Mouse (Mus musculus): ENCODE measurements around the gene Fam71f1. TPM values are rescaled to one million over a fixed set of nuclear protein-coding genes. Genes with fewer than 3 reads are reported as not detected.
"Not testable (repeated sequence)": the region's sequence is repeated elsewhere in the genome, so short reads cannot be mapped to it uniquely, and the experiment has no call there.

Gene Fam71f1
- total RNA-seq, 2 experiments from 2014 or later = not detected

DNA sequence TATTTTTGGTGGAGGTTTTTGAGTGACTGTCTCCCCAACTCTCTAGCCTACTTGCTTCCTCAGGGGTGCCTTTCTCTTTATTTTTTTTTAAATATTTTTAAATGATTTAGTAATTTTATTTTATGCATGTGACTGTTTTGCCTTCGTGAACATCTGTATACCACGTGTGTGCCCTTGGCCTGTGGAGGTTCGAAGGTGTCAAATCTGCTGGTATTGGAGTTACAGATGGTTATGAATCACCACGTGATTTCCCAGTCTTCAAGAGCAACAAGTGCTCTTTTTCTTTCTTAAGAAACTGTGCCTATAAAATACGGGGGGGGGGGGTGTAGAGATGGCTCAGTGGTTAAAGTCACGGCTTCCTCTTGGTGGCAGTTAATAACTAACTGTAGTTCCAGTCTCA is 2.6 kb downstream of the Fam71f1 start:
- intact Hi-C loops (cut with DNase I) = no loop called here
- DNase-seq (ENCODE audit: extremely low spot score in 1 of 2, low spot score in 2 of 2) = no peak

DNA sequence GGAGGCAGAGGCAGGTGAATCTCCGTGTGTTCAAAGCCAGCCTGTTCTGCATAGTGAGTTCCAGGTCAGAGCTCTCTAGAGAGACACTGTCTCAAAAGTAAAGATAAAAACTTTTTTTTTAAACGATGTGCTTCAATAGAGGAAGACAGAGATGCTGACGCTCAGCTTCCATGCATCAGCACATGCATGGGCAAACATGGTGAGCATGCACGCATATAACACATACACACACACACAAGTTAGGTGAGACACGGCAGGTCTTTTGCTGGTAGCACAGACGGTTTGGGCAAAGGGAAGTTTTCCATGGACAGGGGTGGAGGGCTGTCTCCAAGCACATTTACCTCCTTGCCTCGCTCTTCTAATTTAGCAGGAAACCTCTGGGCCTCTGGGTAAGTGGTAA is 3.2 kb downstream of the Fam71f1 start:
- no peak for DNase-seq (ENCODE audit: extremely low spot score in 1 of 2, low spot score in 2 of 2)
- intact Hi-C loops (cut with DNase I) = no loop called here

DNA sequence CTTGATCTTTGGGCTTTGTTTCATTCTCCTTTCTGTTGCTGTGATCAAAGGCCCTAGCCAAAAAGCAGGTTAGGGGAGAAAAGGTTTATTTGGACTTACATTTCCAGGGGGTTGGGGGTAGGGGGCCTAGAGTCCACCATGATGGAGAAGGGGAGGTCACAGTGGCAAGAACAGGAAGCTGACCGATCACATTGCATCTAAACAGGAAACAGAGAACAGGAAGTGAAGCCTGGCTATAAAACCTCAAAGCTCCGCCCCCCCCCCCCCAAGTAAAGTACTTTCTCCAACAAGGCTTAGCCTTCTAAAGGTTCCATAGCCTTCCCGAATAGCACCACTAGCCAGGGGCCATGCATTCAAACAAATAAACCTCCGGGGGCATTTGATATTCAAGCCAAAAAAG is 3.8 kb downstream of the Fam71f1 start:
- DNase-seq (ENCODE audit: extremely low spot score in 1 of 2, low spot score in 2 of 2) = no peak
- intact Hi-C loops (cut with DNase I) = no loop called here

DNA sequence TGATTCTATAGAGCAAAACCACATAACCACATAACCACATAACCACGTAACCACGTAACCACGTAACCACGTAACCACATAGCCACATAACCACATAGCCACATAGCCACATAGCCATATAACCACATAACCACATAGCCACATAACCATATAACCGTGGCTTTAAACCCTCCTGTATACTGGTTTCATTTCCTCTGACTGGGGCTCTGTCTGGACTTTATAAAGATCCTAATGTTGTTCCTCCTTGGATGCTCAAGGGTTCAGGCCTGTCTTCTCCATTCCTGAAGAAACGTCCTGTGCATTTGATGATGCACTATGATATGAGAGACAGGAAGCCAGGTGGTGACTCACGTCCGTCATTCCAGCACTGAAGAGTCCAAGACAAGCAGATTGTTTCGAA is 8.0 kb downstream of the Fam71f1 start:
- DNase-seq (ENCODE audit: extremely low spot score in 1 of 2, low spot score in 2 of 2) = no peak
- intact Hi-C loops (cut with DNase I) = no loop called here

DNA sequence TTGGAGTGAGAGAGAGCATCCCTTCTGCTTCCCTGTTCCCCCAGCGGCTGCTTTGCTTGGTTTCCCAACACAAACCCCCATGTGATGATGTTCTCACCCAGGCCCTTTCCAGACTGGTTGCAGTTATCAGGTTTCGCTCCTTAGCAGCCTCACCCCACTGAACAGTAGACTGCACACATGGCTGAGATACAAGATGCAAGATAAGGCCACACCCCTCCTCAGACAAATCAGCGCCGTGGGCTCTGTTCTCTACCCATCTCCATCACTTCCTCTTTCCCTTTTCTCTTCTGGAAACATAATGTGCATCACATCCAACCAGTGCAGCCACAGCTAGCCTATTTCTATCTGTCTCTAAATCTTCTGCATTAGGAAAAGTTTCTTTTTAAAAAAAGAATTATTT is 10.6 kb downstream of the Fam71f1 start:
- no peak for DNase-seq (ENCODE audit: extremely low spot score in 1 of 2, low spot score in 2 of 2)
- intact Hi-C loops (cut with DNase I) = no loop called here

DNA sequence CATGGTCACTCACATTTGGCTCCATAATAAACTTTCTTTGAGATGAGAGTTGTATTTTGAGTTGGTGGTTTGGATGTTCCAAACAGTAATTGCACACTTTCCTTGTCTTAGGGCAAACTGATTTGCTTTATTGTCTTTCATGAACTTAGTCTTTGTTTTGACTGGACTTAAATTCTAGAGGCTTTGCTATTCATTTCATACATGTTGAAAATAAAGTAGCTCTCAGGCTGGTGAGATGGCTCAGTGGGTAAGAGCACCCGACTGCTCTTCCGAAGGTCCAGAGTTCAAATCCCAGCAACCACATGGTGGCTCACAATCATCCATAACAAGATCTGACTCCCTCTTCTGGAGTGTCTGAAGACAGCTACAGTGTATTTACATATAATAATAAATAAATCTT is 27.6 kb downstream of the Fam71f1 start:
- DNase-seq (ENCODE audit: extremely low spot score in 1 of 2, low spot score in 2 of 2); intact Hi-C loops (cut with DNase I): not testable (repeated sequence)

DNA sequence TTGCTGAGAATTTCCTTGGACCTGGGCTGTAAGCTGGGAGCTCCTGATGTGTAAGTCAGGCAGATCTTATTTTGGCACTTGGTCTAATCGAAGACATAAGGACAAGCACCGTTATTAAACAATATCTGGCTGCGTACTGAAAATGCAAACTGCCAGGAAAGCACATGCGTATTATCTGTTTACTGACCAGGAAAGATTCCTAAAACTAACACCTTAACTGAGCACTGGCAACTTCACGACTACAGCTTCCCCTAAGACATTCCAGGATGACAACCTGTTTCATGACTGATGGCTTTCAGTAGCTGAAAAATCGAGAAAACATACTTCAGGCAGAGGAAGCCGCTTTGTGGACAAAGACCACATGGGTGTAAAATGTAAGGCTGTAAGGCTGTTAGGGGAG is 28.2 kb downstream of the Fam71f1 start:
- intact Hi-C loops (cut with DNase I) = no loop called here
- no peak for DNase-seq (ENCODE audit: extremely low spot score in 1 of 2, low spot score in 2 of 2)

DNA sequence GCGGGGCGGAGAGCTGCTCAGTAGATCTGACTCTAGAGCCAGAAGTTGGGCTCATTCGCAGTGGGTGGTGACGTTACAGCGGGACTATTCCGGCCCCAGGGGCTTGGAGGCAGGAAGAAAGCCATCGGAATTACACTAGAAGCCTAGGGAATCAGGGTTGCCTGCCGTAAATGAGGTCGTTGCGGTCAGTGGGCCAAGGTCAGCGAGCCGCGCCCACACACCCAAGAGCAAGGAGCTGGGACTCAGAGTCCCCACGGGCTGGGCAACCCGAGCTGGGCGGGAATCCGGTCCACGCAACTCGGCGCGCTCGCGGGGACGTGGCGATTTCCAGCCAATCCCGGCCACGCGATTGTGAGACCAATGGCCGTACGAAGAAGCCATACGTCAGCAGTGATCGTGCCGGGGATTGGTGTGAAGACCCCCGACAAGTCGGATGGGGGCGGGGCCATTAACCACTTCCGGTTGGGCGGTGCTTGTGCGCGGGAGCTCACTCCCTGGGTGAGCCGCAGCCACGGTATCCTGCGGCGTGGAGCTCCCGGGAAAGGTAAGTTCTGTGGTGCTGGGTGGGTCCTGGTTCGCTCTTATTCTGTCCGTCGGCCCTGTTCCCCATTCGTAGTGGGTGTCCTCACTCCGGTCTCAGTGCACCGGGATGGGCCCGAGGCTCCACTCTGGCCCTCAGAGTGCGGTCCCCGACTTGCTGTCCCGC is 28.9 kb downstream of the Fam71f1 start, which contains the start of gene Calu:
Gene Calu (plus strand): TSS at position 405 of the 706 bp plus-strand sequence.
- peak; percentile 98 to 100 for DNase-seq (ENCODE audit: extremely low spot score in 1 of 2, low spot score in 2 of 2)
- intact Hi-C loops (cut with DNase I) = no loop called here

DNA sequence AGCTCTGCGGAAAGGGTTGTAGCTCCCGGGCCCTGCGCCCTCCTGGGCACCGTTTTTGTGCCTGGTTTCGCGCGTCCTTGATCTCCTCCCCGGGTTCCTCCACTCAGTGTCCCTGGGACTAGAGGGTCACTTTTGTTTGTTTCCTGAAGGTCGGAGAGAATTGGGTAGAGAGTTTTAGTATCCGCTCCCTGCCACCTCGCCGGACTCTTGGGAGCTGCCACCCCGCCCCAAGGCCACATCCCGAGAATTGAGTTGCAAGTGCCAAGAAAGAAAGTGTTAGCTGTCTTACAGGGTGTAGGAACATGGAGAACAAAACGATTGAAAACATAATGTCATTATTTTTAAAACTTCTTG is 29.4 kb downstream of the Fam71f1 start:
- intact Hi-C loops (cut with DNase I) = no loop called here
- no peak for DNase-seq (ENCODE audit: extremely low spot score in 1 of 2, low spot score in 2 of 2)

DNA sequence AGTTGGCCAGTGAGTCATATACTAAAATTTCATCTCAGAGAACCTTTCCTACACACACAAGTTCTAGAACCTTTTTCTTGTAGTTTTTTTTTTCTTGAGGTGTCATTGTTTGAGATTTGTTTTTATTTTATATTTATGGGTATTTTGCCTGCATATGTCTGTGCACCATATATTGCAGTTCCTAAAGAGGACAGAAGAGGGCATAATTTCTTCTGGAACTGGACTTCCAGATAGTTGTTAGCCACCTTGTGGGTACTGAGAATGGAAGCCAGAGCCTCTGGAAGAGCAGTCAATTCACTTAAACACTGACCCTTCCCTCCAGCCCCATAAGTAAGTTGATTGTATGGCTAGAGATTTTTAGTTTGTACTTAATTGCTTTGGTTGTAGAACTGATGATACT is 32.7 kb downstream of the Fam71f1 start:
- DNase-seq (ENCODE audit: extremely low spot score in 1 of 2, low spot score in 2 of 2) = no peak
- intact Hi-C loops (cut with DNase I) = no loop called here

DNA sequence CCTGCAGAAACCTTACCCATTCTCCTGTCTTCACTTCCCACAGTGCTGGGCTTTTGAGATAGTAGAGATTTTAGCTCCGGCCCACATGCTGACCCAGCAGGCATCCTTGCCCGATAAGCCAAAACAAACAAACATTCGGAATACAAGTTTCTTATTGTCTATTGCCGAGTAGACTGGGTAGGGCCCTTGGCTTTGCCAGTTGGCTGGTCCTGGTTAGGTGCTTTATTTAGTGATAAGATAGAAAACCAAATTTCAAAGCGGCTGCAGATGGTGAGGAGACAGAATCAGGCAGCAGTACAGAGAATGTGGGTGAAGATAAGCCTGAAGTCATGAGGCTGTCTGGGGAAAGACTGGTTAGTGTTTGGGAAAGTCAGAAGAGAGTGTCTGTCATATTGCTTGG is 33.9 kb downstream of the Fam71f1 start:
- no peak for DNase-seq (ENCODE audit: extremely low spot score in 1 of 2, low spot score in 2 of 2)
- intact Hi-C loops (cut with DNase I) = no loop called here

DNA sequence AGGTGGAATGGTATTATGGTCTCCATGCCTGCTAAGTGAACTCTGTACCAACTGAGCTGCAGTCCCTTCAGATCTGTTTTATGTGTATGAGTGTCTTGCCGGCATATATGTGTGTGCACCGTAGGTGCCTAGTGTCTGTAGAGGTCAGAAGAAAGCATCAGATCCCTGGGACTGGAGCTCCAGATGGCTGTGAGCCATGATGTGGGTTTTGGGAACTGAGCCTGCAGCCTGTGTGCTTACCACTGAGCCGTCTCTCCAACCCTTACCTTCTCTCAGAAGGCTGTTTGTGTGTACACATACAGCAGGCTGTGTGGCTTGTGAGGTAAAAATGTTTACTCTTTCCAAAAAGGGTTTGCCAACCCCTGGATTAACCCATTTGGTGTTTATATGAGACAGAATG is 40.4 kb downstream of the Fam71f1 start:
- no peak for DNase-seq (ENCODE audit: extremely low spot score in 1 of 2, low spot score in 2 of 2)
- intact Hi-C loops (cut with DNase I) = no loop called here

DNA sequence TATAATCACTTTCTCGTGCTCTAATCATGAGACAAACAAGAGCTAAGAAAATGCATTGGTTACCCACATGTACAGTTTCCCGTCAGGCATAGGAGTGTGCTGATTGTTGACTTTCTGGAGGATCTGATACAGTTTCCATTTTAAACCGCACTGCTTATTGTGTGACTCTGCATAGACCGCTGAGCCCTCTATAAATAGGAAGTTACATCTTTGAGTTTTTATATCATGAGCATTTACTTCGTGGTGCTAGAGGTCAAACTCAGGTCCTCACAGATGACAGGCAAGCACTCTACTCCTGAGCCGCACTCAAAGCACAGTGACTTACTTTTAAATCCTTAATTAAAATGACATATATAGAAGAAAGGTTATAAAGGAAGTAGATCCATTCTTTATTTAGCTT is 41.3 kb downstream of the Fam71f1 start:
- no peak for DNase-seq (ENCODE audit: extremely low spot score in 1 of 2, low spot score in 2 of 2)
- intact Hi-C loops (cut with DNase I) = no loop called here

DNA sequence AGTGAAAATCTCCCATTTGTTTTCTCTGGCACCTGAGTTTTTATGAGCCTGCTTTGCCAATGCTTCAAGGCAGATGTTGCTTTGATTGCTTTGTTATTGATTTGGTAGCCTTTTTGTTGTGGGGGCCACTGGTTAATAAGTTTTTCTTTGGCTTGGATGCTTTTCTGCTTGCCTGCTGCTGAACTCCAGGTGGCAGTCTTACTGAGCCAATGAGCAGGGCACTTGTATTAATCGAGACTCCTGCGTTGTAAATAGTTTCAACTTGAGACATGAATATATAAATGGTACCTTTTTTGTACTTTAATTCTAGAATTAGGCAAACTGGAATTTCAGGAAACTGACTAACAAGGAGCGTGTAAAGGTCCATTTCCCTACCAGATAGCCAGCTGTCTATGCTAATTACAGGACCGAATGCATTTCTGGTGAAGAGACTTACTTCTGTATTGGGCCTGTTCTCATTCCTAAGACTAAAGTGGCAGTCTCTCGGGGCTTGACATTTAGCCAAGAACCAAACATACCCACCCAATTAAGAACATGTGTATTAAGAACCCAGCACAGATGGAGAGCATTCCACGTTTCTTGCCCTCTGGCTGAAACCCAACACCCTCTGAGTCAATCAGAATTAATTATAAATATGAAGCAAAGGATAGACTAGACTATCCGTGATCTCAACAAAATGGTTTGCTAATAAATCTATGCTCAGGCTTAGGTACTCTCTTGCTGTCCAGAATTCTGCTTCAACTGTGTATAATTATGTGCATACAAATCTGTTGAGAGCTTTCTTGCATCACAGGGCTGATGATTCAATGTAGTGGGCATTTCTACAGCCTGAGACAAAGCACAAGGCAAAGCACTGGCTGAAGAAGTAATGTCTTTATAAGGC is 43.5 kb downstream of the Fam71f1 start:
- no peak for DNase-seq (ENCODE audit: extremely low spot score in 1 of 2, low spot score in 2 of 2)
- intact Hi-C loops (cut with DNase I) = no loop called here

DNA sequence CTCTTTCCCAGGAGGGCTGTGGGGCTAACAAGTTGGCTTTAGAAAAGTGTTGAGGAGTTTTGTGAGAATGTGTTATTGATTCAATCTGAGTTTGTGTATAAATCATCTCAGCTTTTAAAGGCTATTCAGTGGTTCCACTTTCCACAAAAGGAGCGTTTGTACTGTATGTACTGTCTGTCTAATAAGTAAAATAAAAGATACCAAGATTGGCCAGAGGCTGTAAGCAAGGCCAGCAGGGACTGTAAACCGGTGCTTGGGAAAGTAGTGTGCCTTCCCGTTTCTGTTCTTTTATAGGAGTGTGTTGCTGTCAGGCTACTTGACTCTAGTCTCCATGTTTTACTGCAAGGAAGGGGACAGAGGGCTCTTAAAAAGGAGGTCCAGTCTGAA is 44.2 kb downstream of the Fam71f1 start:
- no peak for DNase-seq (ENCODE audit: extremely low spot score in 1 of 2, low spot score in 2 of 2)
- intact Hi-C loops (cut with DNase I) = no loop called here

DNA sequence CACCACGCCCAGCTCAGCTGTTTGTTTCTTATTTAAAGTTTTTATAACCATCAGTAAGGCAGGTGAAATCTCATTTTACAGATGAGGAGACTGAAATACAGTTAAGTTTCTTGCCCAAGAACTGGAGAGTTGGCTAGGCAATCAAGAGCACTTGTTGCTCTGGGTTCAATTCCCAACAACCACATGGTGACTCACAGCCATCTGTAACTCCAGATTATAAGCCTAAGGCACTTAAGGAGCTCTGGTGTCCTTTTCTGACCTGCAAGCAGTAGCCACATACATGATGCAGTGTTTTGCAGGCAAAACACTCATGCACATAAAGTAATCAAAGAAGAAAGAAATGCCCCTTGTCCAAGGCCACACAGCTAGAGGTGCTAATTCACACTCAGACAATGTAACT is 46.3 kb downstream of the Fam71f1 start:
- no peak for DNase-seq (ENCODE audit: extremely low spot score in 1 of 2, low spot score in 2 of 2)
- intact Hi-C loops (cut with DNase I) = no loop called here

DNA sequence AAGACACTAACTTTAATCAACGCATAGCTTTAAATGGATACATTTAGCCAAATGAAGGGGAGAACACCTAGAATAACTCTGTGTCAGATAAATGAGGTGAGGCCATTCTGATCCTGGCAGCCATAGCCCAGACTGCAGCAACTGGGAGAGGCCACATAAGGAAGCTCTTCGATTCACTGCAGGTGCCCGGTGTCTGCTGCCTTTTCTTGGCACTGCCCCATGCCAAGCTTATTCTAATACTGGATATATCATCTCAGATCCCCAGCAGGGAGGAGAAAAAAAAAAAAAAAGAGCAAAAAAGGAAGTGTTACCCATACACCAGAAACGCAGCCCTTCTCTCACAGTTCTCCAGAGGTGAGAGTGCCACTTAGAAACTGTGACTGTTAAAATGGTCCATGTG is 58.4 kb downstream of the Fam71f1 start:
- DNase-seq (ENCODE audit: extremely low spot score in 1 of 2, low spot score in 2 of 2) = no peak
- intact Hi-C loops (cut with DNase I) = no loop called here

DNA sequence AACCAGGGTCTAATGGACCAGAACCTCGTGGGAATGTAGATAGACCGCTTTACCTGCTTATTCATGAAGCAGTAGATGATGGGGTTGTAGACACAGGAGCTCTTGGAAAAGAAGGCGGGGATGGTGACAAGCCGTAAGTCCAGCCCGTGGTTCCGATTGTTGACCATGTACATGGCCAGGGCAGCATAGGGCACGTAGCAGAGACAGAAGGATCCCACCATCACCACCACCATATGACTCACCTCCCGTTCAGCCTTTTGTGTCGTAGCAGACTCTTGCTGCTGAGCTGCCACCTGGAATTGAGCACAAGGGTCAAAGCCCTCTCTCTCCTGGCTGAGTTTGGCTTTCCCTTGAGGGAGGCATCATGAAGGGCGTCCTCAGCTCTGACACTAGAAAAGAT is 59.7 kb downstream of the Fam71f1 start:
- intact Hi-C loops (cut with DNase I) = no loop called here
- no peak for DNase-seq (ENCODE audit: extremely low spot score in 1 of 2, low spot score in 2 of 2)

DNA sequence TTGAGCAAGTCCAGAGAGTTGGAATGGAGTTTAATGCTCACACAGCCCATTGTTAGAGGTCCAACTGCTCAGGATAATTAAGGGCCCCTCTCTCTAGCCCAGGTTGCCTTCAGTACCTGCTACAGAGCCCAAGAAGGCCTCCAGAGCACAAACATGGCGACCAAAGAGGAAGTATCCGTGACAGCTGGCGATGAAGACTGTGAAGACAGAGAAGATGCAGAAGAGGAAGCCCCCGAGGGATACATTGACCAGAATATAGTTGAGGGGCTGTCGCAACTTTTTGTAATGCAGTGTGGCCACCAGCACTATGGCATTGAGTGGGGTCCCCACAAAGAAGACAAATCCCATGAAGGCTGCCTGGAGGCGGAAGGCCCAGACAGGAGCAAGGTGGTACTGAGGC is 61.0 kb downstream of the Fam71f1 start:
- intact Hi-C loops (cut with DNase I) = no loop called here
- DNase-seq (ENCODE audit: extremely low spot score in 1 of 2, low spot score in 2 of 2) = no peak

DNA sequence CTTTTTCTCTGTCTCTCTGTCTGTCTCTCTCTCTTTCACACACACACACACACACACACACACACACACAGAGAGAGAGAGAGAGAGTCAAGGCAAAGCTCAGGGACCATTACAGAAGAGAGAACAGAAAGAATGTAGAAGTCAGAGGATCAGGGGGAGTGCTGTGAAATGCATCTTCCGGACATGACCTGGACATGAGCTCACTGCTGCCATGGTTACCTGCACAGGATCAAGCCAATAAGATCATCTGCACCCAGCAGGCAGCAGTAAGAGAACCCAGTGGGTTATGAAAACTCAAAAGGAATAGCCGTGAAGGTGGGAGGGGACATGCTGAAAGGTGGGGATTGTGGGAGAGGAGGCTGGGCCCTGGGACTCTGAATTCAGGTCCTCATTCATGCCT is 63.5 kb downstream of the Fam71f1 start:
- intact Hi-C loops (cut with DNase I) = no loop called here
- DNase-seq (ENCODE audit: extremely low spot score in 1 of 2, low spot score in 2 of 2) = no peak
